Mouse (Mus musculus) C2C12 (cell line): ENCODE results near the gene 3110082I17Rik.

Experiments
- CTCF ChIP-seq: IDR thresholded peaks from one replicate; pipeline ENCODE4 v1.5.1; 2011; ENCODE audit not compliant: control insufficient read depth, insufficient read depth, insufficient read length
- MYOD1 ChIP-seq: IDR thresholded peaks from one replicate; pipeline ENCODE4 v1.6.1; 2011; ENCODE audit warnings: low read depth; ENCODE audit not compliant: control insufficient read depth, insufficient read length
- MYOG ChIP-seq: IDR thresholded peaks from one replicate; pipeline ENCODE4 v1.6.1; 2011; ENCODE audit not compliant: control insufficient read depth, insufficient read length; ENCODE audit errors: extremely low read depth
- USF1 ChIP-seq: IDR thresholded peaks from one replicate; pipeline ENCODE4 v1.6.1; 2011; ENCODE audit warnings: low read depth, mild to moderate bottlenecking, control low read depth, moderate library complexity

DNA sequence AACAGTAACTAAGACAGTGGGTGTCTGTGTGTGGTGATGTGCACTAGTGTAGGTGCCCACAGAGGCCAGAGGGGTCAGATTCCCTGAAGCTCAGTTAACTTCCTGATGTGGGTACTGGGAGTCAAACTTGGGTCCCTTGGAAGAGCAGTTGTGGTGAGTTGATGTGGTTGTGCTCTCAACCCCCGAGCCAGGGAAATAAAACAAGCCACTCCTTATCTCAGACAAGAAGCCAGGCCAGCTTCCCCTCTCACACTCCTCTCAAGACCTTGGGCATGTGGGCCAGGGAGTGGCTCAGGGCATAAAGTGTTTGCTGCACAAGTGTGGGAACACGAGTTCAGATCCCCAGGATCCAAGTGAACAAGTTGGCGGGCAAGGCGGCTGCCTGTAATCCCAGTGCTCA, 6.5 kb upstream of the 3110082I17Rik start:
- TF ChIP-seq CTCF, result no peak
- TF ChIP-seq USF1, result no peak
- TF ChIP-seq MYOG, result no peak
- no peak for TF ChIP-seq MYOD1
